Mouse (Mus musculus): ENCODE measurements around the gene Kmt5a. TPM values are rescaled to one million over a fixed set of nuclear protein-coding genes. Genes with fewer than 3 reads are reported as not detected.
"Not testable (repeated sequence)": the region's sequence is repeated elsewhere in the genome, so short reads cannot be mapped to it uniquely, and the experiment has no call there.

Kmt5a gene
- polyA plus RNA-seq, 1 experiment from 2014 or later = 23.1 TPM

- H3K4me2 ChIP-seq (replicated peaks) = no peak overlapping the region
- no peak for DNase-seq (ENCODE audit: low spot score)
- H3K9ac ChIP-seq = no peak overlapping the region
- 89% methylated on average over 1 of the region's 1 CpGs for WGBS
- H3K4me1 ChIP-seq (replicated peaks; ENCODE audit: control insufficient read depth, insufficient read depth, low read length) = no peaks in the 10 kb centered on the region; the same call in 1 of the 2 replicates
- no peak for ATAC-seq (ENCODE audit: low FRiP score)
- H3K27ac ChIP-seq = no peak overlapping the region
- H3K4me3 ChIP-seq (replicated peaks; ENCODE audit: low read length) = no peak overlapping the region
- no peaks in the 10 kb centered on the region for H3K27me3 ChIP-seq (ENCODE audit: control insufficient read depth, insufficient read depth, low read length)
- no peaks in the 10 kb centered on the region for H3K9me3 ChIP-seq (ENCODE audit: control insufficient read depth, low read length)
- H3K36me3 ChIP-seq (replicated peaks; ENCODE audit: control insufficient read depth, insufficient read depth) = peaks cover 99% of the 10 kb centered on the region
Measured at GRCm38 (mm10) chr5:124454082-124454419, 14.3 kb downstream of the Kmt5a start.

DNA sequence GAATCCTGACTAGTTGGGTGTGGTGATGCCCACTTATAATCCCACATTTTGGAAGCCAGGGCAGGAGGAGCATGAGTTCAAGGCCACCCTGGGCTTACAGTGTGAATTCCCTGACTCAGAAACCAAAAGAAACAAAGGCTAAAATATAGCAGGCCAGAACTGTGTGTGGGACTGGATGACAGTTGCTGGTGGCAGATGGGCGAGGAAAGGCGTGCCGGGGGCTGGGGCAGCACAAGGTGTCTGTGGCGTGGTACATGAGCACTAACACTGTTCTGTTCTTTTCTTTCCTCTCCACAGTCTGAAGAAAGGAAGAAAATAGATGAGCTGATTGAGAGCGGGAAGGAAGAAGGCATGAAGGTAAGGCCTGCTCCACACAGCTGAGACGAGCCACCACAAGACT lies 17.0 kb downstream of the Kmt5a start:
- no peak for DNase-seq (ENCODE audit: low spot score)
- Histone ChIP-seq H3K27ac (no peak overlapping the region), H3K27me3 (ENCODE audit: control insufficient read depth, insufficient read depth, low read length) (no peaks in the 10 kb centered on the region), H3K9me3 (ENCODE audit: control insufficient read depth, low read length) (no peaks in the 10 kb centered on the region), H3K4me2 (replicated peaks) (no peak overlapping the region), H3K36me3 (replicated peaks; ENCODE audit: control insufficient read depth, insufficient read depth) (peaks cover 97% of the 10 kb centered on the region), H3K9ac (no peak overlapping the region), H3K4me3 (replicated peaks; ENCODE audit: low read length) (no peak overlapping the region), H3K4me1 (replicated peaks; ENCODE audit: control insufficient read depth, insufficient read depth, low read length) (no peaks in the 10 kb centered on the region; the same call in 1 of the 2 replicates)
- no peak for ATAC-seq (ENCODE audit: low FRiP score)
- 94% methylated on average over 6 of the region's 6 CpGs for WGBS

GRCm38 (mm10) chr5:124460922-124461321 lies 21.2 kb downstream of the Kmt5a start:
- H3K27ac ChIP-seq; H3K27me3 ChIP-seq (ENCODE audit: control insufficient read depth, insufficient read depth, low read length); H3K4me1 ChIP-seq (replicated peaks; ENCODE audit: control insufficient read depth, insufficient read depth, low read length); H3K4me2 ChIP-seq (replicated peaks); H3K9me3 ChIP-seq (ENCODE audit: control insufficient read depth, low read length); DNase-seq (ENCODE audit: low spot score); ATAC-seq (ENCODE audit: low FRiP score); H3K9ac ChIP-seq; H3K4me3 ChIP-seq (replicated peaks; ENCODE audit: low read length): not testable (repeated sequence)
- H3K36me3 ChIP-seq (replicated peaks; ENCODE audit: control insufficient read depth, insufficient read depth) = peaks cover 82% of the 10 kb centered on the region
- 93% methylated on average over 14 of the region's 14 CpGs for WGBS

DNA sequence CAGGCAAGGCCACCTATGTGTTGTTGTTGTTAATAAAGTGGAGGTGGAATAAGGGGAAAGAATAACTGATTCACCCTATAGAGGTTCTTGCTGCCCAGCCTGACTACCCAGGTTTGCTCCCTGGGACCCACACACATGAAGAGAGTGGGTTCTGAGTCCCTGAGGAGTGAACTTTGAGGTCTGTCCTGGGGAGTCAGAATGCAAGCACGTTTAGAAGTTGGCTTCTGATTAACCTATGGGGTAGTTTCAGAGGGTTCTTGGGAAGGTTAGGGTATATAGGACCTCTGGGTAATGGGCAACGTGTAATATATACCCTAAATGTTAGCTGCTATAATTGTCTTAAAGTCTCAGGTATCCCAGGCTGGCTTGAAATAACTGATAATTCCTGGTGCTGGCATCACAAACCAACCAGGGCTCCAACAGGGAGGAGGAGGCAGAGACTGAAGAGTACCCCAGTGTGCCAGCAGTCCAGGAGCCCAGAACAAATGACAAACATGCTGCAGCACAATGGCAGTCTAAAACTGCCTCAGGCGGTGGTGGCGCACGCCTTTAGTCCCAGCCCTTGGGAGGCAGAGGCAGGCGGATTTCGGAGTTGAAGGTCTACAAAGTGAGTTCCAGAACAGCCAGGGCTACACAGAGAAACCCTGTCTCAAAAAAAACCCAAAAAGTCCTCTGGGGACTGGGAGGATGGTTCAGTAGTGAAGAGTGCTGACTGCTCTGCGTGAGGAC lies 22.7 kb downstream of the Kmt5a start:
- H3K9me3 ChIP-seq (ENCODE audit: control insufficient read depth, low read length) = no peaks in the 10 kb centered on the region
- ATAC-seq (ENCODE audit: low FRiP score) (no peak), DNase-seq (ENCODE audit: low spot score) (no peak)
- H3K27me3 ChIP-seq (ENCODE audit: control insufficient read depth, insufficient read depth, low read length) = no peaks in the 10 kb centered on the region
- H3K27ac ChIP-seq = no peak overlapping the region
- WGBS = 88% methylated on average over 8 of the region's 8 CpGs
- no peak overlapping the region for H3K4me3 ChIP-seq (replicated peaks; ENCODE audit: low read length)
- H3K9ac ChIP-seq = no peak overlapping the region
- no peak overlapping the region for H3K4me2 ChIP-seq (replicated peaks)
- no peaks in the 10 kb centered on the region for H3K4me1 ChIP-seq (replicated peaks; ENCODE audit: control insufficient read depth, insufficient read depth, low read length)
- peaks cover 82% of the 10 kb centered on the region for H3K36me3 ChIP-seq (replicated peaks; ENCODE audit: control insufficient read depth, insufficient read depth)

GRCm38 (mm10) chr5:124463462-124463861 lies 23.7 kb downstream of the Kmt5a start:
- Histone ChIP-seq H3K9me3 (ENCODE audit: control insufficient read depth, low read length) (no peaks in the 10 kb centered on the region), H3K27me3 (ENCODE audit: control insufficient read depth, insufficient read depth, low read length) (no peaks in the 10 kb centered on the region), H3K4me2 (replicated peaks) (no peak overlapping the region), H3K27ac (no peak overlapping the region), H3K4me3 (replicated peaks; ENCODE audit: low read length) (no peak overlapping the region), H3K4me1 (replicated peaks; ENCODE audit: control insufficient read depth, insufficient read depth, low read length) (no peaks in the 10 kb centered on the region), H3K36me3 (replicated peaks; ENCODE audit: control insufficient read depth, insufficient read depth) (peaks cover 80% of the 10 kb centered on the region), H3K9ac (no peak overlapping the region)
- no peak for DNase-seq (ENCODE audit: low spot score)
- 95% methylated on average over 5 of the region's 5 CpGs for WGBS
- ATAC-seq (ENCODE audit: low FRiP score) = no peak

DNA sequence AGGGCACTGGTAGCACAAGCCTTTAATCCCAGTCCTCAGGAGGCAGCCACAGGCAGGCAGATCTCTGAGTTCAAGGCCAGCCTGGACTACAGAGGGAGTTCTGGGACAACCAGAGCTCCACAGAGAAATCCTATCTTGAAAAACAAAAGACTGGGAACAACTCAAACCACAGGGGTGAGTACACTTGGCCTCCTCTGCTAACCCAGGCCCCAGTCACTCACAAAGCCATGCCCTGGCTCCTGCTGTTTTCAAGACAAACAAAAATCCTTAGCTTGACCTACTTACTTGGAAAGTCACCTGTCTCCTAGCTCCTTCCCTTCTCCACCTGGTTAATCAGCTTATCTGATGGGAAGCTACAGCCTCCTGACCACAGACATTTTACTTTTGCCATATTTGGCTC lies 25.2 kb downstream of the Kmt5a start:
- Histone ChIP-seq H3K9ac (no peak overlapping the region), H3K27me3 (ENCODE audit: control insufficient read depth, insufficient read depth, low read length) (no peaks in the 10 kb centered on the region), H3K4me2 (replicated peaks) (no peak overlapping the region), H3K27ac (no peak overlapping the region), H3K4me1 (replicated peaks; ENCODE audit: control insufficient read depth, insufficient read depth, low read length) (no peaks in the 10 kb centered on the region), H3K36me3 (replicated peaks; ENCODE audit: control insufficient read depth, insufficient read depth) (peaks cover 75% of the 10 kb centered on the region), H3K9me3 (ENCODE audit: control insufficient read depth, low read length) (no peaks in the 10 kb centered on the region), H3K4me3 (replicated peaks; ENCODE audit: low read length) (no peak overlapping the region)
- no peak for ATAC-seq (ENCODE audit: low FRiP score)
- no peak for DNase-seq (ENCODE audit: low spot score)

DNA sequence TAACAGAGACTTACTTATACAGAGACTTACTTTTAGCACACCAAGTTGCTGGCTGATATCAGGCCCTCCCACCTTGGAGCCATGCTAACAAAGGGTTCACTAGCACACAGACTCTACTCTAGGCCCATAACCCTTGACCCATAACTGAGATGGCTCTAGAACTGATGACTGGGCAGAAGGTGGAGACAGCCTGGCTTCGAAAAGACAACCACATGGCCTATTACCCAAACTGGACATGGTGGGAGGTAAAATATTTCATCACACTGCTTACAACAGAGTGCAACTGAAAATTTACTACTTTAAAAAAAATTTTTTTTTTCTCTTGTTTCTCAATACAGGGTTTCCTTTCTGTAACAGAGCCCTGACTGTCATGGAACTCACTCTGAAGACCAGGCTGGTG lies 28.0 kb downstream of the Kmt5a start:
- Histone ChIP-seq H3K4me1 (replicated peaks; ENCODE audit: control insufficient read depth, insufficient read depth, low read length) (no peaks in the 10 kb centered on the region), H3K36me3 (replicated peaks; ENCODE audit: control insufficient read depth, insufficient read depth) (peaks cover 47% of the 10 kb centered on the region), H3K9ac (no peak overlapping the region), H3K27me3 (ENCODE audit: control insufficient read depth, insufficient read depth, low read length) (no peaks in the 10 kb centered on the region), H3K27ac (no peak overlapping the region), H3K4me2 (replicated peaks) (no peak overlapping the region), H3K9me3 (ENCODE audit: control insufficient read depth, low read length) (no peaks in the 10 kb centered on the region), H3K4me3 (replicated peaks; ENCODE audit: low read length) (no peak overlapping the region)
- WGBS = 94% methylated on average over 1 of the region's 1 CpGs
- DNase-seq (ENCODE audit: low spot score) (no peak), ATAC-seq (ENCODE audit: low FRiP score) (no peak)

DNA sequence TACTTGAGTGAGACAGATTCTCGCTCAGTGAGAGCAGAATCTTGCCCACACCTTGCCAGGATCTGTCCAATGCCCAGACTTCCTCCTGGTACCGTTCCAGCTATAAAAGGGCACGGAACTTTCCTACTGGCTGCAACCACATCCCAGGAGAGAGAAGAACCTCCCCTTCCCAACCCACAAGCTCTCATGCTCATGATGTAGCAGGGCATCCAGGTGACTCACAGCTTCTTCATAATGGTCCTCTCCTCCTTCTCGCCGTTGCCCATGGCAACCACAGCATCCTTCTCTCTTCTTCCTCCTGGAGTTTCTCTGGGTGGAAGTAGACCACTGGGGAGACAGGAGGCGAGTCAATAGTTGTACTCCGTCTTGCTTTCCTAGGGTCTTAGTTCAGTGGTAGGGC lies 28.6 kb downstream of the Kmt5a start:
- no peak overlapping the region for H3K9ac ChIP-seq
- no peaks in the 10 kb centered on the region for H3K4me1 ChIP-seq (replicated peaks; ENCODE audit: control insufficient read depth, insufficient read depth, low read length)
- ATAC-seq (ENCODE audit: low FRiP score) (no peak), DNase-seq (ENCODE audit: low spot score) (no peak)
- no peak overlapping the region for H3K4me3 ChIP-seq (replicated peaks; ENCODE audit: low read length)
- H3K9me3 ChIP-seq (ENCODE audit: control insufficient read depth, low read length) = no peaks in the 10 kb centered on the region
- 90% methylated on average over 7 of the region's 7 CpGs for WGBS
- H3K27me3 ChIP-seq (ENCODE audit: control insufficient read depth, insufficient read depth, low read length) = no peaks in the 10 kb centered on the region
- H3K36me3 ChIP-seq (replicated peaks; ENCODE audit: control insufficient read depth, insufficient read depth) = peaks cover 41% of the 10 kb centered on the region
- H3K27ac ChIP-seq = no peak overlapping the region
- H3K4me2 ChIP-seq (replicated peaks) = no peak overlapping the region

GRCm38 (mm10) chr5:124469486-124469885 lies 29.8 kb downstream of the Kmt5a start:
- no peaks in the 10 kb centered on the region for H3K27me3 ChIP-seq (ENCODE audit: control insufficient read depth, insufficient read depth, low read length)
- no peak overlapping the region for H3K4me2 ChIP-seq (replicated peaks)
- H3K27ac ChIP-seq = no peak overlapping the region
- H3K9me3 ChIP-seq (ENCODE audit: control insufficient read depth, low read length) = no peaks in the 10 kb centered on the region
- DNase-seq (ENCODE audit: low spot score) = no peak
- no peak overlapping the region for H3K9ac ChIP-seq
- H3K36me3 ChIP-seq (replicated peaks; ENCODE audit: control insufficient read depth, insufficient read depth) = peaks cover 34% of the 10 kb centered on the region
- 91% methylated on average over 6 of the region's 6 CpGs for WGBS
- ATAC-seq (ENCODE audit: low FRiP score) = no peak
- no peak overlapping the region for H3K4me3 ChIP-seq (replicated peaks; ENCODE audit: low read length)
- H3K4me1 ChIP-seq (replicated peaks; ENCODE audit: control insufficient read depth, insufficient read depth, low read length) = no peaks in the 10 kb centered on the region

Measured in hindbrain, embryonic 14.5 days (tissue).